Mouse (Mus musculus): ENCODE data around the gene Slc44a3. TPM values are rescaled to one million over a fixed set of nuclear protein-coding genes. Genes with fewer than 3 reads are reported as not detected.

Gene Slc44a3
- total RNA-seq, 2 experiments from 2014 or later = not detected

GRCm38 (mm10) chr3:121506175-121506574 is 26.0 kb downstream of the Slc44a3 start:
- no peak for DNase-seq (ENCODE audit: extremely low spot score in 1 of 2, low spot score in 1 of 2)

DNA sequence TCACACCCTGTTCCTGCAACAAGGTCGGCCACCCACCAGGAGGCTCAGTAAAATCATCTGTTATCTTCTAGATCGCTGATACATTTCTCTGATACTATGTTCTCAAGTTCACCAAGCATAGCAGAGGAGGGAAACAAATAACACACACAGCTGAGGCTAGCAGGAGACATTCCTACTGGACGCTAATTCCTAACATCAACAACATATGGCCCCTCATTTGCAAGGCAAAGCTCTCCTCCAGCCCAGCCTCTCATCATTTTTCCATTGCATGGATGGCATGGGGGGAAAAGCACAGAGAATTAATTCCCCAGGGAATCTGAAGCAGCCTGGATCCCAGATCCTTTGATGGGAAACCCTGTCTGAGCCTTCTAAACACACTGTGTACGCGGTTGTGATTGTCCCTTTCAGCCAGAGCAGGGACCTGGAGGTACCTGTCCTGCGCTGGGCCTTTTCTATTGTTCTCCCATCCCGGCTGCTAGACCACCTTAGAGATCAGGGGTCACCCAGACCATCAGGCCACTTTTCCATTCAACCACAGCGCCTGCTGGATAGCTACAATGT is 27.2 kb downstream of the Slc44a3 start:
- no peak for DNase-seq (ENCODE audit: extremely low spot score in 1 of 2, low spot score in 1 of 2)

DNA sequence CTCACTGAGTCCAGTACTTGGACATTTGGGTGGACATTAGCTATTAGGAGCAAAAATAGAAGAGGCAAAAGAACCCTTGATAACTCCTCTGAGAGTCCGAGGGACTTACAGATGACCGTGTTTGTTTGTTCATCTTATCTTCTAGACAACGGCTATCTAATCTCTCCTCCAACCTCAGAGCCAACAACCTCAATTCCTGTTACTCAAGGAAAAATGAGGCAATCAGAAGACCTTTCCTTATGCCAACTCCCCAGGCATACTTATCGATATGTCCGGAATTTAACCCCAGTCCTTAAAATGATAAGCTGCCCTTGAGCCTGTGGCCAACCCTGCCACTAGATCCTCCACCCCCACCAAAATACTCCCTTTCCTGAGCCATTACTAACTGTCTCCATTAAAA is 31.5 kb downstream of the Slc44a3 start:
- no peak for DNase-seq (ENCODE audit: extremely low spot score in 1 of 2, low spot score in 1 of 2)

DNA sequence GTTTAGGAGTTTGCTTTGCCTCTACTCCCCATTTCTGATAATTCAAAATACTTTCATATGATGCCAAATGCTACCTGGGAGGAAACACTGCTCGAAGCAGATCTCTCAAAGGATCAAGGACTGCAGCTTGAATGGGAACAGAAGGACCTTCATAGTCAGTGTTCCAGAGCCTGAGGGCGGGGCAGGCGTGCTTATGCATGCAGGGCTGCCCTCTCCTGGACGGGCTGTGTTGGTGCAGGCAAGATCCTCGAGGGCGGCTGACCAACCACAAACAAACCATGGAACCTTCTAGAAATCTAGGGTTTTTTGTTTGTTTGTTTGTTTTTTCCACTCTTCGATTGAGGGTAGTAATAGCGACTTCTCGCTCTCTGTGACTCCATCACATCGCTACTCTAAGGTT is 32.0 kb downstream of the Slc44a3 start:
- DNase-seq (ENCODE audit: extremely low spot score in 1 of 2, low spot score in 1 of 2) = peak in 1 of 2 experiments; percentile 65

DNA sequence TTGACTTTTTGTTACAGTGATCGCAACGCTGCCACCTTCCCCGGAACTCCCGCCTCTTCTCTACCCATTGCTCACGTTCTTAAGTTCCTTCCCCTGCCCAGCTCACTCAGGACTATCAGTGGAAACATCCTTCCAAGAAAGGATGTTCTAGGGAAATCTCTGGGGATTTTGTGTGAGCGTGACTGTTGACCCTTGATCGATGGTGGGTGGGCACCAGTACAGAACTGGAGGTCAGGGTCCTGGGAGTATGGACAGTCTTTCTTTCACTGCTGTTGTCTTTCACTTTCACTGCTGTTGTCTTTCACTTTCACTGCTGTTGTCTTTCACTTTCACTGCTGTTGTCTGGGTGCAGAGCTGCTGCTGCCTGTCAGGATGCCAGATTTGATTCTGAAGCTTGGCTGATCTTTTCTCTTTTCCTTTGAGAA is 38.2 kb downstream of the Slc44a3 start:
- DNase-seq (ENCODE audit: extremely low spot score in 1 of 2, low spot score in 1 of 2) = no peak

- no peak for DNase-seq (ENCODE audit: extremely low spot score in 1 of 2, low spot score in 1 of 2)
Measured at GRCm38 (mm10) chr3:121492026-121492425, 40.2 kb downstream of the Slc44a3 start.

- DNase-seq (ENCODE audit: extremely low spot score in 1 of 2, low spot score in 1 of 2) = no peak
Measured at GRCm38 (mm10) chr3:121490941-121491340, 41.3 kb downstream of the Slc44a3 start.

DNA sequence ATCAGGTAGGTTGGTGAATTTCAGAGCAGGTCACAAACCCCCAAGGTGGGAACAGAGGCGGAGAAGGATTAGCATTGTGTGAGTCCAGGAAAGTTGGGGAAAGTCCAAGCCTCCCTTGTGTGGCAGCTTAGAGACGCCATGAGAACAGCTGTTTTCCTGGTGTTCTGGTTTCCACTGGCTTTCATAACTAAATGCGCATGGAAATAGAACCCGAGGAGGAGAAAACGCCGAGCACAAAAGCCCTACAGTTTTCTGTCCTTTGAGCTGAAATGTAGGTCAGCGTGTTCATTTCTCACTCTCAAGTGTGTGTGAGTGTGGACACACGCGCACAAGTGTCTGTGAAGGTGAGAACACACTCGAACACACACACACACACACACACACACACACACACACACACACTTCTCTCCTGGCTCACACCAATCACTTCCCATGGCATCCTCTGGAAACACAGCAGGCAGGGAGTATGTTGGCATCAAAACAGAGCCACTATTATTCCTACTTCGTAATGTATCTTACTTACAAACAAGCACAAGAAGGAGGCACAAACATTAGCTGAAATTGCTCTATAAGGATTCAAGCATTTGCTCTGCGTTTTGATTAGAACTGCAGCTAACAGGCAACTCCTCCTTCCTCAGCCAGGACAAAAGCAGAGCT is 42.6 kb downstream of the Slc44a3 start:
- DNase-seq (ENCODE audit: extremely low spot score in 1 of 2, low spot score in 1 of 2) = no peak

GRCm38 (mm10) chr3:121485201-121485600 is 47.0 kb downstream of the Slc44a3 start:
- DNase-seq (ENCODE audit: extremely low spot score in 1 of 2, low spot score in 1 of 2) = no peak

- DNase-seq (ENCODE audit: extremely low spot score in 1 of 2, low spot score in 1 of 2) = no peak
Measured at GRCm38 (mm10) chr3:121483266-121484161, 48.7 kb downstream of the Slc44a3 start.

GRCm38 (mm10) chr3:121481564-121481963 is 50.6 kb downstream of the Slc44a3 start:
- DNase-seq (ENCODE audit: extremely low spot score in 1 of 2, low spot score in 1 of 2) = no peak

DNA sequence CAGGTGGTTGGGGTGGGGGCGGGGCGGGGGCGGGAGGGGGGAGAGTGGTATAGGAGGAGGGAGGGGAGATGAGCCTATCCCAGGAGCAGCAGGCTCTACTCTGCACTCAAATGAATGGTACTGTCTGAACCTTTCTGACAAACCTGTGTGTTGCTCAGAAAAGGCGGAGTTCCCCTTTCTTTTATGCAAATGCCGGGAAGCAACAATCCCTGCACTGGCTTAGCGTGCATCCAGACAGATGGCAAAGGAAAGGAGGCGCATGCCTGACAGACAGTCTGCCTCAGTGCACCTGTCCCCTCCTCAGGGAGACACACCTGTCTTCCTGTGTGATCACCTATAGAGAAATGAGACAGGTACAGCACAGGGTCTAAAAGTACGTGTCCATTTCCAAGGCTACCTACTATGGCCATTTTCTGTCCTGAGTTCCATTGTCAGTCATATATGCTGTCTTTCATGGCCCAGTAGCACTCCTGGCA is 51.2 kb downstream of the Slc44a3 start:
- no peak for DNase-seq (ENCODE audit: extremely low spot score in 1 of 2, low spot score in 1 of 2)

DNA sequence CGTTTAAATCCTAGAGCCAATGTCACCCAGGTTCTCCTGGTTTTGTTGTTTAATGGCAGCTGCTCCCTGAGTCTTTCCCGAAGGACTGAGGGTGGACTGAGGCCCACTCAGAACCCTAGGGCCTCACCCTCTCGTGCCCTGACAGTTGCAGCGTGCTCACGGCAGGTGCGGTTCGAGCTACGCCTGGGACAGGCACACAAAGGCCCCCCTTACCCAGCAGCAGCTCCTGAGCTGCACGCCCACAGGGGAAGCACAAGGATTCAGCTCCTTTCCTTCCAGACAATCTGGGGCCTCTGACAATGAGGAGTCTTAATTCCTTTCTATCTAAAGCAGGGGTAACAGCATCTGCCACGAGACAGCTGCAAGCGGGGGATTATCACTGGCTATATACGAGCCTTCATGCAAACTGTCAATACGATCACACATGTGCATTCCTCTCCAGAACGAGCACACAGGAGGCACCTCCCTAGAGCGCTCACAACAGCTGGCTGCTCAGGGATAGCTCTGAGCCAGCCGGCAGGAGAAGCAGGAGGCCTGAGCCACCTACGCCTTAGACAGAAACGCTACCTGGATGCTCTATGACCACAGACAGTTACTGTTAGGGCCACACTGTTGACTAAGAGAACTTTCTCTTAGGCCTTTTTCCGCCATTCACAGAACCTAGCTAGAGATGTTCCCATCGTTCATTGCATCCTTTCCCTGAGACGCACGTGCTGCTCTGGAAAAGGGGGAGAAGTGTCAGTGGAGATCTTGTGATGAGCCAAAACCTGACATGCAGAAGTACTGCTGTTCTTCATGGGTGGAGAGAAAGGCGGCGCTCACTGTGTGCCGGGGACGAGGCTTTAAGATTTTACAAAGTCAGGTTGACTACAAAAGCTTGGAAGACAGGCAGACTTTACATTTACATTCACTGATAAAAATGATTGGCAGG is 51.9 kb downstream of the Slc44a3 start:
- no peak for DNase-seq (ENCODE audit: extremely low spot score in 1 of 2, low spot score in 1 of 2)

GRCm38 (mm10) chr3:121474738-121475137 is 57.5 kb downstream of the Slc44a3 start:
- DNase-seq (ENCODE audit: extremely low spot score in 1 of 2, low spot score in 1 of 2) = no peak

GRCm38 (mm10) chr3:121471703-121472102 is 60.5 kb downstream of the Slc44a3 start:
- no peak for DNase-seq (ENCODE audit: extremely low spot score in 1 of 2, low spot score in 1 of 2)

GRCm38 (mm10) chr3:121469185-121469975 is 62.8 kb downstream of the Slc44a3 start:
- no peak for DNase-seq (ENCODE audit: extremely low spot score in 1 of 2, low spot score in 1 of 2)

GRCm38 (mm10) chr3:121468136-121468535 is 64.1 kb downstream of the Slc44a3 start:
- no peak for DNase-seq (ENCODE audit: extremely low spot score in 1 of 2, low spot score in 1 of 2)

GRCm38 (mm10) chr3:121467094-121467552 is 65.1 kb downstream of the Slc44a3 start:
- no peak for DNase-seq (ENCODE audit: extremely low spot score in 1 of 2, low spot score in 1 of 2)

DNA sequence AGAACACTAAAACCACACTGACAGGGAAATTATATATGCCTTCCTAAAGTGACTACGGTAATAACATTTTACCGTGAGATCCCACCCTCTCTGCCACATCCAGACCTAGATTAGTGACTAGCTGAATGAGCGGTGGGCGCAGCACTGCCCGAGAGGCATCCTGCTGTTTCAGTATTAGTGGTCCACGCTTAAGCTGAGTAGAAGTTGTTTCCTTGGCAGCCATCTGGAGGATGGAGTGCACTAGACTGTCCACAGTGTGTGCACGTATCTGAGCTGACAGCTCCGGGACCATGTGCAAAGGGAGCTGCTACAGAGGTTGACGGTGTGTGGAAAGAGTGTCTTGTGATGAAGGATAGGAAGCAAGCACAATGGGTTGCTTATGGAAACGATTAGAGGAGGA is 66.4 kb downstream of the Slc44a3 start:
- DNase-seq (ENCODE audit: extremely low spot score in 1 of 2, low spot score in 1 of 2) = no peak

Data from layer of hippocampus, postnatal 25 days (tissue).